Mouse (Mus musculus) B cell, adult (primary cell): ENCODE data around the gene Olfr898. TPM values are rescaled to one million over a fixed set of nuclear protein-coding genes. Genes with fewer than 3 reads are reported as not detected.

ENCODE experiments used
- total RNA-seq: library from RNA; stranded (reverse); gene quantifications from 4 replicates; pipeline ENCODE4 v1.2.4, GENCODE M21; 2023; ENCODE audit not compliant: inconsistent age

Olfr898 gene
- not detected in 4 replicates for total RNA-seq

GRCm38 (mm10) chr9:38348111-38348510 is at the start of gene Olfr898:
Gene Olfr898, plus strand, starts transcription at chr9:38348411.

DNA sequence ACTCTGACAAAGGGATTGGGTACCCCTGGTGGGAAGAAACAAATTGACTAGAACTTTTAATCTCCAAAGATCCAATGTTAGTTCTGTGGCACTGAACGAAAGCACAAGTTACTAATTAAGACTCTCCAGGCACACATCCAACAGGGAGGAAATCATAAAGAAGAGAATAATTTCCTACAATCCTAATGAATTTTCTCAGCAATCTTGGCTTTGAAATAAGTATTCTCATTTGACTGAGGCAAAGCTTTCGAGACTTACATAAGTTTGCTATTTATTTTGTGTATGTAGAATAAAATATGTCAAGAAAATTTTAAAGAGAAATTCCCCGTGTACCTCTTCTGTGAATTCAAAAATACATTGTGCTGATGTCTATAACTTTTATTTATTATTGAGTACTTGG is 19.5 kb upstream of the Olfr898 start, which contains the start of gene Olfr25:
TSS of gene Olfr25 (plus strand) at position 301 of the 400 bp plus-strand sequence.

DNA sequence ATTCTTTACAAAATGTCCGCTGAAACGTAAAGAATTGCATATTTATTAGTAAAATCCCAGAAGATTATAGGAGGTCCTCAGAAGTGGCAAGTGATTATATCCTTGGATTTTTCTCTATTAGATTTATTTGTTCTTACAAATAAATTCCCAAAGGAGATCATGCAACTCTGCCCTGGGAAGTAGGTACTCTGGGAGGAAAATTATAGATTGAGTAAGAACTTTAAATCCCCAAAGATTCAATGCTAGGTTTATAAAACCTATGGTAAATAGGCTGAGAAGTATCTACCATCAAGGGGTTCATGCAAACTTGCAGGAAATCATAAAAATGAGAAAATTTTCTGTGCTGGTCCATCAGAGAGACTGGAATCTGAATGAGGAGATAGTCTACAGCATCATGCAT is 18.4 kb downstream of the Olfr898 start, which contains the start of gene Olfr250:
TSS of gene Olfr250 (plus strand) at position 301 of the 400 bp plus-strand sequence.

GRCm38 (mm10) chr9:38376786-38377185 is 28.6 kb downstream of the Olfr898 start, which contains the start of gene Olfr251:
Gene Olfr251, plus strand, starts transcription at chr9:38377086.

DNA sequence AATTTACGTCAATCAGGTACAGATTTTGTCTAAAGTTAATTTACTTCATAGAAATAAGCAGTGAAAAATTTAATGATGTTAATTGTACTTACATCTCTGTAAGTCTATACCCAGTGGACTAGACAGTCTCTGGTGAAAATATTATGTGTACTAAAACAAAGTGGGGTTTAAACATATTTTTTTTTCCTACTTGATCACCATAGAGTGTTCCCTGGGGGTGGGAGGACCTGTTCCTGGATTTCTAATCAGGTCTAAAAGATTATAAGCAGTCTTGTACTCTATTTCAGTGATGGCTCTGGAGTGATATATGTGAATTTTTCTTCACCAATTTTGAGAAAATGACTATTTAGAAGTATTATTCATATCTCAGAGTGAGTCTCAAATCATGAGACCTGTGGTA is 53.2 kb downstream of the Olfr898 start, which contains the start of gene Olfr147:
TSS of gene Olfr147 (plus strand) at position 301 of the 400 bp plus-strand sequence.

Other genes with a start within 250 kb of the Olfr898 start
- not detected in 4 replicates for gene Olfr888, start 240.3 kb upstream of the Olfr898 start, total RNA-seq
- gene Olfr889, start 233.2 kb upstream of the Olfr898 start, total RNA-seq: not detected in 4 replicates
- not detected in 4 replicates for gene Olfr890, start 205.9 kb upstream of the Olfr898 start, total RNA-seq
- gene Olfr891, start 167.6 kb upstream of the Olfr898 start, total RNA-seq: not detected in 4 replicates
- not detected in 4 replicates for gene Olfr893, start 140.0 kb upstream of the Olfr898 start, total RNA-seq
- not detected in 4 replicates for gene Olfr894, start 130.4 kb upstream of the Olfr898 start, total RNA-seq
- not detected in 4 replicates for gene Olfr143, start 95.6 kb upstream of the Olfr898 start, total RNA-seq
- gene Olfr895, start 80.6 kb upstream of the Olfr898 start, total RNA-seq: not detected in 4 replicates
- gene Olfr896-ps1, start 57.3 kb upstream of the Olfr898 start, total RNA-seq: not detected in 4 replicates
- gene Olfr25, start 19.4 kb upstream of the Olfr898 start, total RNA-seq: not detected in 4 replicates
- not detected in 4 replicates for gene Olfr250, start 18.5 kb downstream of the Olfr898 start, total RNA-seq
- gene Olfr251, start 28.7 kb downstream of the Olfr898 start, total RNA-seq: not detected in 4 replicates
- not detected in 4 replicates for gene Olfr147, start 53.3 kb downstream of the Olfr898 start, total RNA-seq
- not detected in 4 replicates for gene Olfr901, start 81.0 kb downstream of the Olfr898 start, total RNA-seq
- not detected in 4 replicates for gene Olfr902, start 99.2 kb downstream of the Olfr898 start, total RNA-seq
- not detected in 4 replicates for gene Olfr904, start 114.7 kb downstream of the Olfr898 start, total RNA-seq
- gene Olfr905, start 122.7 kb downstream of the Olfr898 start, total RNA-seq: not detected in 4 replicates
- gene Olfr906, start 138.7 kb downstream of the Olfr898 start, total RNA-seq: not detected in 4 replicates
- gene Olfr907, start 147.4 kb downstream of the Olfr898 start, total RNA-seq: not detected in 4 replicates
- not detected in 4 replicates for gene Olfr911-ps1, start 173.2 kb downstream of the Olfr898 start, total RNA-seq
- not detected in 4 replicates for gene Olfr910, start 189.4 kb downstream of the Olfr898 start, total RNA-seq
- not detected in 4 replicates for gene Olfr912, start 231.8 kb downstream of the Olfr898 start, total RNA-seq
- not detected in 4 replicates for gene Olfr913, start 244.3 kb downstream of the Olfr898 start, total RNA-seq